Mouse (Mus musculus): ENCODE measurements around the gene Maneal.

Maneal gene

DNA sequence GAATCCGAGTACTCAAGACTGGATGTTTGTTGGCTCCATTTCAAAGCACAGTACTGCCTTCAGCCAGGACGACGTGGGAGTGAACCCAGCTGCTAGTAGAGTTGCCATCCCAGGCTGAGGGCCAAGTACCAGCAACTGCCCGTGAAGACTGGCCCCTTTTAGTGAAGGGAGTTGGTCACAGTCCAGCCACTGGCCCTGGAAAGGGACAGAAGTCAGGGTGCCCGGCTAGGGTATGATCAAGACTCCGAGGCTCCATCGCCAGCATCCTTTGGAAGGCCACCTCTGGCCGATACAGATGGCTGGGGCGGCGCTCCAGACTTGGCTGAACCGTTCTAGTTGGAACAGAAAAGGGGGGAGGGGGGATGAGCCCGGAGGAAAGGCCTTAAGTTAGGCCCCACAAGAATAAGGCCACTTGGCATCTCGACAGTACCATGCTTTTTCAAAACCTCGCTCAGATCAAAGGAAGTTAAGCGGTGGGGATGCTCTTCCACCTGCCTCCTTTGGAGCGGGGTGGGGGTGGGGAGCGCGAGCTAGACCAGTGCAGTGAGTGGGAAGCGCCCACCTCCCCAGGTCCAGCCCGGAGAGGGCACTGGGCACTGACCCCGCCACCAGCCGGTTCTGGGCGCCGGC is 12.2 kb downstream of the Maneal start:
- no peak for DNase-seq (ENCODE audit: low read depth)

DNA sequence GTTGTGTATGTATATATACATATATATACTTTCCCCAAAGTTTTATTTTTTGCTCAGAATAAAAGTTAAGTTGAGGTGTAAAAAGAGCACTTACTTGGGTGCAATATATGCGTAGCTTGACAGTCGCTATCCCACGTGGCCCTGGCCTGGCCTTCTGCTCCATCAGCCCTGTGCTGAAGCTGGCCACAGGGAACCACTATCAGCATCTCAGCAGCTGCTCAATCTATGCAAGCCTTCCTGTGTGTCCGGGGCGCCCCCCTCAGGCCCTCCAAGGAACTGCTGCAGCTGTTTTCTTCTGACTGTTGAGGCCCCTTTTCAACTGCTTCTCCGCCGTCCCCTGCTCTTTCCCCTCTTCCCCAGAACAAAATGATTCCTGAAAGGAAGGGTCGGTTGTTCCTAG is 14.4 kb downstream of the Maneal start:
- no peak for DNase-seq (ENCODE audit: low read depth)

- no peak for DNase-seq (ENCODE audit: low read depth)
These were observed 18.5 kb downstream of the Maneal start for GRCm38 (mm10) chr4:124843493-124843892.

DNA sequence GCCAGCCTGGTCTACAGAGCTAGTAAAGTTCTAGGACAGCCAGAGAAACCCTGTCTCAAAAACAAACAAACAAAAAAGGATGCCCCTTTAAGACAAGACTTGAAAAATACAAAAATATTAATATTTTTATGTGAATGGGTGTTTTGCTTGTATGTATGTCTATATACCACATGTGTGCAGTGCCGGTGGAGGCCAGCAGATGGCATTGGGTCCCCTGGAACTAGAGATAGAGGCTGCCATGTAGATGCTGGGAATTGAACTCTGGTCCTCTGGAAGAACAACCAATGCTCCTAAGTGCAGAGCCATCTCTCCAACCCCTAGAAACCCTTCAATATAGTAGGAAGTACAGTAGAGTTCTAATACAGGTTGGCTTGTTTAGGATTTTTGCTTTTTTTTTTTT is 21.0 kb downstream of the Maneal start:
- no peak for DNase-seq (ENCODE audit: low read depth)

DNA sequence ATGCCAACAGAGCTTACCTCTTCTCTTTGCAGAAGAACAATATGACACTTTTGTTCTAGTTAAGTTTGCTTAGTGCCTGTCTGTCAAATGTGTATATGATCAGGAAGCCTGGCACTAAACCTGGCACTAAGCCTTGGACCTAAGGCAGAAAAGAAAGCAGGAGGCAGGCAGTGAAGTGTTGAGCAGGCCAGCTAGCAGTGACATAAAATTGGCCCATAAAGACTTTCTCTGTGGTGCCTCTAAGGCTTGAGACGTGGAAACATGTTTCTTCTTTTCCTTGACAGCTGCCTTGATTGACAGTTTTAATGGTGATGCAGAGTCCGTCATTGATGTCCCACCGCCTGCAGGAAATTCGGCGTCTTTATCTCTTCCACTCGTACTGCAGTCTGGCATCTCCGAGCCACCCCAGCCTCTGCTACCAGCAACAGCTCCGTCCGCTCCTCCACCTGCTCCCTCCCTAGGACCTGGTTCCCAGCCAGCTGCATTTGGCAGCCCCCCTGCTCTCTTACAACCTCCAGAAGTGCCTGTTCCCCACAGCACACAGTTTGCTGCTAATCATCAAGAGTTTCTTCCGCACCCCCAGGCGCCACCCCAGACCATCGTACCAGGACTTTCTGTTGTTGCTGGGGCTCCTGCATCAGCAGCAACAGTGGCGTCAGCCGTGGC is 23.8 kb downstream of the Maneal start:
- no peak for DNase-seq (ENCODE audit: low read depth)

GRCm38 (mm10) chr4:124832796-124833195 is 29.2 kb downstream of the Maneal start:
- DNase-seq (ENCODE audit: low read depth) = no peak

DNA sequence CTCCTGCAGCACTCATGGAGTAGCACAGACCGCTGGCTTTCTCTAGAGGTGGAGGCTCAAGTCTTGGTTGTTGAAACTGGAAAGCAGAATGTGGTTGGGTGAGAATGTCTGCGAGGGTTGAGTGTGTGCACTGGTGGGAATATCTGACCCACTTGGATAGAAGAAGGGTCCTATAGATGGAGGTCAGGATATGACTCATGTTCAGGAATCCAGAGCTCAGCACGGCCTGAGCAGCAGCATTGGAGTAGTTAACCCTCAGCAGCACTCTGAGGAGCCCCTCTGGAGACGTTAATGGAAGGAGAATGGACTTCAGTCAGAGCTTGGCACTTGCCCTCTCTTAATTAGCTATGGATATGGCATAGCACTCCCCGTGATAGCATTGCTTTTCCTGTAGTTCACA is 32.3 kb downstream of the Maneal start:
- DNase-seq (ENCODE audit: low read depth) = no peak

DNA sequence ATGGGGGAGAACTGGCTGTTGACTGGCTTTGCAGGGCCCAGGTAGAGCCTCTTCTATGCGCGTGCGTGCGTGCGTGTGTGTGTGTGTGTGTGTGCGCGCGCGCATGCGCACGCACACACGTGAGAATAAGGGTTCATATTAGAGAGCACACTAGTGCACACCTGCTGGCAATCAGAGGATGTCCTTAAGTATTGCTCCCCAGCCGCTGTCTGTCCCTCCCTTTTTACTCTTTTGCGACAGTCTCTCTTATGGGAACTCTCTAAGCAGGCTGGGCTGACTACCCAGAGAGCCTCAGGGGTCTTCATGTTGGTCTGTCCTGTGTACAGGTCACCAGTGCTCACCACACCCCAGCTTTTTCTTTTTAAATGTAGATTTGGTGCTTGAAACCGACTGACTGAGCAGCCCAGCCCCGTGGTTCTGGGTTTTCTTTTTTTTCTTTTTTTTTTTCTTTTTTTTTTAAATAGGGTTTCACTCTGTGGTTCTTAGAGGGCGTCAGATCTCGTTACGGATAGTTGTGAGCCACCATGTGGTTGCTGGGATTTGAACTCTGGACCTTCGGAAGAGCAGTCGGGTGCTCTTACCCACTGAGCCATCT is 36.5 kb downstream of the Maneal start:
- no peak for DNase-seq (ENCODE audit: low read depth)

GRCm38 (mm10) chr4:124824967-124825366 is 37.0 kb downstream of the Maneal start:
- no peak for DNase-seq (ENCODE audit: low read depth)

DNA sequence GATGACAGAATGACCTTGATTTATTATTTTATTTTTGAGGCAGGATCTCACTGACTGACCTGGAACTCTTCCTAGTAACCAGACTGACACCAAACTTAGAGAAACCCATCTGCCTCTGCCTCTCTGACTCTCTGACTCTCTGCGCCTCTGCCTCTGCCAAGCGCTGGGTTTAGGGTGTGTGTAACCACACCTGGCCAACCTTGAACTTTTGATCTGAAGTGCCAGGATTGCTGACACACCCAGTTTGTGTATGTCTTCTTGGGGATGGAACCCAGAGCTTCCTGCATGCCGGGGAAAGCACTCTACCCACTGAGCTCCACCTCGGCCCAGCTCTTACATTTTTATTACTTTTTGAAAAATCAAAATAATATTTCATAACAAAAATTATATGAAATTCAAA is 43.1 kb downstream of the Maneal start:
- DNase-seq (ENCODE audit: low read depth) = no peak

DNA sequence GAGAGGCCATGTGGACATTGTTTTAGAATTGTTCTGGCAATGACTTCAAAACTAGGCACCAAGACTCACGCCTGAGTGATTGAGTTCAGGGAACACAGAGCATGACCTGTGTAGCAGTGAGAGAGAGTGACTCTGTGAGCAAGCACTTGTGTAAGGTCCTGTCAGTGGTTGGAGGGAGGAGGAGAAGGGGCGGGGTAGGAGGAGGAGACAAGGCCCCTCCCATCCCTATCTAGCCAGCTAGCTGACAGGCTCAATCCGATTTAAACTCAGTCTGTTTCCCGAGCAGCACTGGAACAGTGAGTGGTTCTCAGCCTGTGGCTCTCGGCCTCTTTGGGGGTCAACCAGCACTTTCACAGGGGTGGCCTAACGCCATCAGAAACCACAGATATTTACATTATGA is 44.2 kb downstream of the Maneal start:
- DNase-seq (ENCODE audit: low read depth) = peak; percentile 72

DNA sequence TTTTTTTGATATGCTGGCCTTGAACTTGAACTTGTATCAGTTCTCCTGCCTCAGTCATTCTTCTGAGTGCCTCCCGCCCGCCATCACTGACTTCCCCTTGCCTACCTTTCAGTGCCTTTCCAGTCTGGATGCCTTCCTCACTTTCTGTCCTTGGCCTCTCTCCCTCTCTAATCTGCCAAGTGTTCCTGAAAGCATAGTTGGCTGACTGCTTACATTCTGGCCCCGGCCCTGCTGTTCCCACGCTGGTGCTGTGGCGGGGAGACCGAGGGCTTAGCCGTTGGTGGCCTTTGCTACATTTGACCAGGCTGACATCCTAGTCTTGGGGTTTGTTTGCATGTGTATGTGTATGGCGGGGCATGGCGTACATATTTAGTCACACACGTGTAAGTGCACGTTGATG is 46.1 kb downstream of the Maneal start:
- DNase-seq (ENCODE audit: low read depth) = no peak

DNA sequence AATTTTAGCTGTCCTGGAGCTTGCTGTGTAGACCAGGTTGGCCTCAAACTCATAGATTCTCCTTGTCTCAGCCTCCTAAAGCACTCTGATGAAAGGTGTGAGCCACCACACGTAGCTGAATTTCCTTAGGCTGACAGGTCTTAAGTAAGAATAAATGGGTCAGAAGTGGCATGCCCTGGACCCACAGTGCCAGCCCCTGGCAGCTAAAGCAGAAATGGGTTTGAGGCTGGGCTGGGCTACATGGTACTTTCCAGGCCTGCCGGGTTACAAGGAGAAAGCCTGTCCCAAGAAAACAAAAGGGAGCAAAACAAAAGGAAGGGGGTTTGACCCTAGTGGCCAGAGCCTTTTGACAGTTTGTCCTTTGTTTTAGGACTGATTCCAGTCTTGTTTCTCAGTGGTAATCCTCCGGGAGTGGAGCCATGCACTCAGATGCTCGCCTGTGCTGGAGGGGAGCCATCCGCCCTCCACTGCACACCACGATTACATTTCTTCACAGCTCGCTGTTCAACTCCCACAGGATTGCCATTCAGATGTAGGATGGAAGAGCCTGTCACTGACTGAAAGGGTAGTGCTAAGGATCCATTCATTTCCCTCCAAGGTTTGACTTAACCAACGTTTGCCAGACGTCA is 50.5 kb downstream of the Maneal start:
- no peak for DNase-seq (ENCODE audit: low read depth)

DNA sequence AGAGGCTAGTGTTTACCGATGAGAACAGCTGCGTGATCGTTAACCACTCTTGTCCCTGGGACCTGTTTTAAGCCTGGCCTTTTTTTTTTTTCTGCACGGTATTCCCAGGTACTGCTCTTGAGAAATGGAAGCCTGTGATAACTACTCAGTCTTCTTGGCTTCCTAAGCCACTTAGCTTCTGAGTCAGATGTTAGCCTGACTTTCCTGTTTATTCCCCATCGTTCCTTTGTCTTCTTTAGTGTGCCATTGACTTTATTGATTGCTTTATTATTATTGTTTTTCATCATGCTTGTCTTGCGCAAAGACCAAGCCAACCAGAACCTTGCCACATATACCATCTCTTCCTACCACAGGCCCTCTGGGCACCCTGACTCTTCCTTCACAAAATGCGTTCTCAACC is 51.9 kb downstream of the Maneal start:
- no peak for DNase-seq (ENCODE audit: low read depth)

DNA sequence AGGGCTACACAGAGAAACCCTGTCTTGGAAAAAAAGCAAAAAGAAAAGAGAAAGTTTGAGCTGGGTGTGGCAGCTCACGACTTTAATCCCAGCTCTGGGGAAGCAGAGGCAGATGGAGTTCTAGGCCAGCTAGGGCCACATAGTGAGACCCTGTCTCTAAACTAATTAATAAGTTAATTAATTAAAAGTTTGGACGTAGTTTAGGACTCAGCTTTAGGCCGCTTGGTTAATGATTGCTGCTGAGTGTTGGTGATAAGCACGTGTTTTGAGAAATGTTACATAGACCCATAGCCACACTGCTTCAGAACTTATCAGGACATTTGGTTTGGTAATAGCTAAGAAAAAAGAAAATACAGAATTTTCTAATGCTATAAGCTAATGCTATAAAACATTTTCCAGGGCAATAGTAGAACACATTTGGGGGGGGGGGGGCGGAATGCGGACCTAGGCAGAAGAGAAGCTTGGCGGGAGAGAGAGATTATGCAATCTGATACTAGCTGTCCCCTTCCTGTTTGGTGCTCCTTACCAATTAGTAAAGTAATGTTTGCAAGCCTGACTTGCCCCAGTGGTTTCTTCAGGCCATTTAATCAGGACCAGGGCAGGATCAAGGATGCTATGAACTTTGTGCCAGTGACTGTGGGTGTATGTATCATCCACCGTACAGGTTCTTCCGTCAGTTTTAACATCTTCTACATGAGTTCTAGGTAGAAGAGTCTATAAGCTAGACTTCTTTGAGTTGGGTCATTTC is 52.7 kb downstream of the Maneal start:
- no peak for DNase-seq (ENCODE audit: low read depth)

GRCm38 (mm10) chr4:124808511-124808910 is 53.5 kb downstream of the Maneal start:
- no peak for DNase-seq (ENCODE audit: low read depth)

Data from fibroblast of lung, adult 2 months (primary cell).